ENCODE assay signal across 24 mouse cellular contexts in the genomic region with DNA sequence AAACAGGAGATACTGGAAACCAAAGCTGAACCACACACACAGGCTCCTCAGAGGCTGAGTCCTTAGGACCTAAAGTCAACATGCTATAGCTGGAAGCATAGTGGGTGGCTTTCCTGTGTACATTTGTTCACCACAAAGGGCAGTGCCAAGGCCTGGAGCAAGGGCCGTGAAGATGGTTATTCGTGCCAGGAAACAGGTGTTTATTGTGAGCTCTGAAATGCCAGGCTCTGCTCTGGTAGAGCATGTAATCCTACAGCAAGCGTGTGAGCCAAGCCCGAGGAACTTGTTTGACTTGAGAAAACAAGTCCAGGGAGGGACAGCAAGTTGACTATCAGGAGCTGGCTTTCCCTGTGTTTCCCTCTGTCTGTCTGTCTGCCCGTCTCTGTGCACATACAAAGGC. TPM values are rescaled to one million over a fixed set of nuclear protein-coding genes. Genes with fewer than 3 reads are reported as not detected.
A peak's percentile ranks its signal among the peaks of the same experiment; 100 is the strongest.
DNase-seq lines count a peak whose midpoint lies in the region; ATAC-seq and TF ChIP-seq lines count a peak whose summit lies in the region.
"Had no signal": no experiment of that assay in that cellular context is flagged by ENCODE, and none has a peak within 500 bp of the region (broad histone marks: within the 10 kb centered on the region; RNA-seq: fewer than 3 reads in every experiment).

No protein-coding gene starts in this region.

- ATAC-seq in kidney, embryonic 15.5 days (replicated peaks; ENCODE audit: low FRiP score): no peak
- ATAC-seq: forebrain, embryonic 14.5 days; hindbrain, postnatal 0 days; intestine, embryonic 16.5 days had no signal

- H3K4me3 ChIP-seq in kidney, embryonic 15.5 days (replicated peaks): no peak overlapping the region
- H3K4me3 ChIP-seq in lung, adult 2 months (replicated peaks; ENCODE audit: extremely low read depth, low read depth, low read length): no peak overlapping the region
- H3K4me3 ChIP-seq: embryonic facial prominence, embryonic 13.5 days; heart, embryonic 12.5 days; liver, embryonic 13.5 days; midbrain, embryonic 12.5 days; neural tube, embryonic 15.5 days had no signal

- H3K27ac ChIP-seq in kidney, embryonic 15.5 days: no peak overlapping the region
- H3K27ac ChIP-seq: embryonic facial prominence, embryonic 13.5 days; hindbrain, postnatal 0 days; liver, embryonic 13.5 days; midbrain, embryonic 12.5 days; neural tube, embryonic 15.5 days had no signal

- H3K27me3 ChIP-seq in kidney, embryonic 15.5 days: no peaks in the 10 kb centered on the region
- H3K27me3 ChIP-seq: embryonic facial prominence, embryonic 13.5 days; heart, embryonic 12.5 days; liver, embryonic 13.5 days; midbrain, embryonic 12.5 days; neural tube, embryonic 15.5 days had no signal

- TF ChIP-seq POLR2A in lung, adult 2 months (IDR thresholded peaks at IDR 0.05; ENCODE audit: borderline replicate concordance, extremely low read depth, low read depth, low read length): no peak

- TF ChIP-seq CTCF in lung, adult 2 months (IDR thresholded peaks at IDR 0.05; ENCODE audit: insufficient read depth, low read length): no peak

- peaks cover 11% of the 10 kb centered on the region for H3K36me3 ChIP-seq in kidney, embryonic 15.5 days

- no peak overlapping the region for H3K9ac ChIP-seq in kidney, embryonic 15.5 days
- H3K9ac ChIP-seq: embryonic facial prominence, embryonic 13.5 days; heart, embryonic 12.5 days; liver, embryonic 13.5 days; midbrain, embryonic 12.5 days; neural tube, embryonic 15.5 days had no signal

- no peaks in the 10 kb centered on the region for H3K9me3 ChIP-seq in kidney, embryonic 15.5 days (replicated peaks)
- H3K9me3 ChIP-seq: embryonic facial prominence, embryonic 13.5 days; heart, embryonic 12.5 days; liver, embryonic 13.5 days; midbrain, embryonic 12.5 days; neural tube, embryonic 15.5 days had no signal

- peak; percentile 70 for DNase-seq in kidney, adult 11 months
- DNase-seq in lung, postnatal 36 days: peak; percentile 25
- DNase-seq in lung, adult 2 months: no peak
- peak; percentile 23 for DNase-seq in kidney, postnatal 14 days
- DNase-seq in left cerebral cortex, adult 18-20 months (ENCODE audit: low spot score in 2 of 2): no peak
- DNase-seq in layer of hippocampus, adult 11-12 months (ENCODE audit: low spot score): no peak
- DNase-seq: adrenal gland, adult 2 months; cerebellum, adult 11-12 months; cerebellum, postnatal 10 days; gastrocnemius, postnatal 14 days; heart, adult 18-20 months; heart, postnatal 10 days; liver, embryonic 13.5 days; right cerebral cortex, adult 18-20 months; right cerebral cortex, postnatal 4 days had no signal

- 77% methylated on average over 5 of the region's 5 CpGs for WGBS in kidney, embryonic 15.5 days
- WGBS in lung, adult 2 months: 51% methylated on average over 5 of the region's 5 CpGs

- 0 out of 2 replicates have a peak, but pooled peaks cover 2% of the 10 kb centered on the region for H3K4me1 ChIP-seq in kidney, embryonic 15.5 days
- H3K4me1 ChIP-seq in lung, adult 2 months (ENCODE audit: control insufficient read depth, insufficient read depth, low read length): no peaks in the 10 kb centered on the region
- H3K4me1 ChIP-seq: embryonic facial prominence, embryonic 13.5 days; liver, embryonic 13.5 days; midbrain, embryonic 12.5 days; neural tube, embryonic 15.5 days had no signal

- H3K4me2 ChIP-seq in kidney, embryonic 15.5 days: no peak overlapping the region
- H3K4me2 ChIP-seq: embryonic facial prominence, embryonic 13.5 days; heart, embryonic 12.5 days; liver, embryonic 13.5 days; midbrain, embryonic 12.5 days; neural tube, embryonic 15.5 days had no signal

RNA-seq across cellular contexts. Expression of gene Ppl, which starts 38.9 kb away (rescaled TPM):
- 2.4 and 2.9 TPM in 2 replicates for polyA plus RNA-seq in kidney, embryonic 15.5 days (2015; fragmentation: Nextera tagmentation; extraction: Ambion mirVana)
- polyA plus RNA-seq in lung, adult 2 months (2012; rRNA removed): 16.8 and 34.2 TPM in 2 replicates
- total RNA-seq in left cerebral cortex, adult 18-20 months (2021): 1 to 10 TPM; 2.1 to 2.6 TPM
- total RNA-seq: megakaryocyte, adult 5-6 weeks had no signal

RNA-seq across cellular contexts. Expression of gene Ubn1, which starts 43.4 kb away (rescaled TPM):
- polyA plus RNA-seq in kidney, embryonic 15.5 days (2015; fragmentation: Nextera tagmentation; extraction: Ambion mirVana): 18.5 and 19.9 TPM in 2 replicates
- polyA plus RNA-seq in lung, adult 2 months (2012; rRNA removed): 33.5 and 46.2 TPM in 2 replicates
- 10 to 100 TPM; 42.1 to 43.9 TPM for total RNA-seq in left cerebral cortex, adult 18-20 months (2021)

RNA-seq across cellular contexts. Expression of gene Glyr1, which starts 43.6 kb away (rescaled TPM):
- polyA plus RNA-seq in kidney, embryonic 15.5 days (2015; fragmentation: Nextera tagmentation; extraction: Ambion mirVana): 162 and 164 TPM in 2 replicates
- polyA plus RNA-seq in lung, adult 2 months (2012; rRNA removed): 46.8 and 60.1 TPM in 2 replicates
- total RNA-seq in left cerebral cortex, adult 18-20 months (2021): 100 to 1,000 TPM; 139 to 149 TPM

RNA-seq across cellular contexts. Expression of gene Sec14l5, which starts 53.6 kb away (rescaled TPM):
- polyA plus RNA-seq in kidney, embryonic 15.5 days (2015; fragmentation: Nextera tagmentation; extraction: Ambion mirVana): 0.06 and 0.09 TPM in 2 replicates
- polyA plus RNA-seq in lung, adult 2 months (2012; rRNA removed): 1.3 and 2.9 TPM in 2 replicates
- 1 to 10 TPM; 5.1 to 6.8 TPM for total RNA-seq in left cerebral cortex, adult 18-20 months (2021)
- total RNA-seq: megakaryocyte, adult 5-6 weeks had no signal
- polyA plus RNA-seq: heart, embryonic 12.5 days; intestine, embryonic 16.5 days; liver, embryonic 13.5 days had no signal

Comparison
In these comparisons a context has a peak if more than half of its experiments do, and no peak if none do; other contexts are left out.
1. DNase-seq: peak in kidney, adult 11 months (single experiment), lung, postnatal 36 days (single experiment) and kidney, postnatal 14 days (single experiment); none in lung, adult 2 months (single experiment), left cerebral cortex, adult 18-20 months (0 of 2) and layer of hippocampus, adult 11-12 months (single experiment).